Mouse (Mus musculus): Measurements from ENCODE around the gene Plekha7. TPM values are rescaled to one million over a fixed set of nuclear protein-coding genes. Genes with fewer than 3 reads are reported as not detected.
A peak's percentile ranks its signal among the peaks of the same experiment; 100 is the strongest.

Gene Plekha7
- polyA plus RNA-seq, 1 experiment from 2014 or later = 8.8 TPM

DNA sequence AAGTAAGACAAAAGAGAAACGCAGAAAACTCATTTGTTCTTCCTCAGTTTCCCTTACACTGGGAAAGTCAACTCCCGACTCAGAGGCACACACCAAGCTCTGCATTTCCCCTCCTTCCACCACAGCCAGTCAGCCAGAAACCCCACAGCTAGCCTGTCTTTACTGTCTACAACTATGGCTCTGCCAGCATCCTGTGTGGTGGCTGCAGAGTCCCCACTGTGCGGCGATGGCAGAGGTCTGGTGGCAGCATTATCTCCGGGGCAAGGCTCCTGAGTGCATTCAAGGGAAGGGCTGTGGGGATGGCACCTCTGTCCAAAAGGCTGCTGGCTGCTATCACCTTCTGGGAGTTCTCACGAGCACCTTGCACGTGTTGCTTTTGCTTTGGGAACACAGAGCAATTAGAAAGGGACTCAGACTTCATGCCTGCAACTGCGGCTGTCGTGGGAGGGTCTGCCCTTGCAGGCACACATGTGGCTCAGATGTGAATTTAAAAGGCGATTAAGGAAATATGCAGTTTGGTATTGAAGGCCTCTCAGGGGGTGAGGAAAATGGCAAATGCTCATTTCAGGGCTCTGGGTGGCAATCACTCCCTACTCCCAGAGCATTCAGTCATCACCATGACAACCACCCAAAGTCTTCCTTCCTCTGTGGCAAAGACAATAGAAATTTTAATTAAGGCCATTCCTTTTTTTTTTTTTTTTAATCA lies 98.1 kb downstream of the Plekha7 start:
- Histone ChIP-seq H3K27ac (ENCODE audit: low read depth, low read length) (peak overlapping the region; percentile 47), H3K9me3 (ENCODE audit: control insufficient read depth, low read length) (no peaks in the 10 kb centered on the region), H3K36me3 (ENCODE audit: control insufficient read depth, insufficient read depth, low read length) (no peaks in the 10 kb centered on the region), H3K4me3 (ENCODE audit: low read depth, low read length) (no peak overlapping the region), H3K9ac (ENCODE audit: low read depth, low read length) (no peak overlapping the region), H3K4me1 (replicated peaks; ENCODE audit: control insufficient read depth, insufficient read depth, low read length) (peaks cover 13% of the 10 kb centered on the region), H3K27me3 (ENCODE audit: control insufficient read depth, insufficient read depth, low read length) (no peaks in the 10 kb centered on the region), H3K4me2 (replicated peaks; ENCODE audit: low read depth, low read length) (no peak overlapping the region)
- WGBS = 19% methylated on average over 10 of the region's 10 CpGs
- DNase-seq (ENCODE audit: low spot score) (no peak), ATAC-seq (ENCODE audit: low FRiP score) (peak; percentile 52; the same call in 1 of the 2 replicates)

DNA sequence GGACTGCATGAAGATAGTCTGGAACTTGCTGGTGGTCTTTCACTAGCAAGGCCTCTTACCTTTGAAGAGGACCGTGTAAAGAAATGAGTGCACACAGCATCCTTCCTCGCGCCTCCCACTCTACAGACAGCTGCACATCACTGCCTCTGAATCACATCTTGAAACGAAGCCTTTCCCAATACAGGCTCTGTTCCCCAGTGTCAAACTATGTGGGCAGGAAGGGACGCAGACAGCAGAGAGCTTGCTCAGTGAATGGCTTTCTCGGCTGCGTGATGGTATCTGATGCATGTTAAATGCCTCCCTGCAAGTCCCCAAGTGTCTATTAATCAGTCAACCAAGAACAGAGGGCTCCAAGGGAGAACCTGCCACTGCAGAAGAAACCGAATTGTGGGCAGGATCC lies 99.3 kb downstream of the Plekha7 start:
- ATAC-seq (ENCODE audit: low FRiP score) (no peak), DNase-seq (ENCODE audit: low spot score) (no peak)
- H3K9me3 ChIP-seq (ENCODE audit: control insufficient read depth, low read length) = no peaks in the 10 kb centered on the region
- H3K4me3 ChIP-seq (ENCODE audit: low read depth, low read length) = no peak overlapping the region
- H3K4me2 ChIP-seq (replicated peaks; ENCODE audit: low read depth, low read length) = no peak overlapping the region
- WGBS = 53% methylated on average over 8 of the region's 8 CpGs
- H3K27ac ChIP-seq (ENCODE audit: low read depth, low read length) = no peak overlapping the region
- no peaks in the 10 kb centered on the region for H3K36me3 ChIP-seq (ENCODE audit: control insufficient read depth, insufficient read depth, low read length)
- peaks cover 13% of the 10 kb centered on the region for H3K4me1 ChIP-seq (replicated peaks; ENCODE audit: control insufficient read depth, insufficient read depth, low read length)
- no peak overlapping the region for H3K9ac ChIP-seq (ENCODE audit: low read depth, low read length)
- no peaks in the 10 kb centered on the region for H3K27me3 ChIP-seq (ENCODE audit: control insufficient read depth, insufficient read depth, low read length)

DNA sequence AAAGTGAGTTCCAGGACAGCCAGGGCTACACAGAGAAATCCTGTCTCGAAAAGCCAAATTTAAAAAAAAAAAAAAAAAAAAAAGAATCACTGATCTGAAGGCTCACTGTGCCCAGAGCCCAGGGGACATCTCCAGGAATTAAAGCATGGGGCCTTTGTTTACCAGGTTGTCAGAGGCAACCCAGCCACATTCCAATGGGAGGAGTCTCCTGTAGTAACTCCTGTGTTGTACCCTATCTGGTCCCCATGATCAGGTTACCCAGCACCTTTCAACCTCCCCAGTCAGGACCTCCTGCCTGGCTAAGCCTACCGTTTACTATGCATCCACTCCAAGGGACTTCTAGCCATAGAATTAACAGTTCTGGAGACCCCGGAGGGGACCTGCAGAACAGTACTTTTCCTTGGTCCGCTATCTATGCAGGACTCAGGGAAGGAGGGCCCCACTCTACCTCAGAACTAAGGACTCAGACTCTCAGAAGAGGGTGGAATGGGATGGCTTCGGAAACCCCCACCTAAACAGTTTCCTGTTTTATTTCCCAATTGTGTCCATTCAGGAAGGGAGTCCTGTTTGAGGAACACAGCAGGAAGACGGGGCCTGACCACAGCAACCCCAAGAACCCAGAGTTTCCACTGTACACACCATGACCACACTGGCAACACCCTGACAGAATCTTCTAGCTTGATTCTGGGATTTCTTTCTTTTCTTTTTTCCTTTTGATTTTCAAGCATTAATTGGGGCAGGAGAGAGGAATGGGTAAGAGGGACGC lies 101.2 kb downstream of the Plekha7 start:
- Histone ChIP-seq H3K4me1 (replicated peaks; ENCODE audit: control insufficient read depth, insufficient read depth, low read length) (peaks cover 13% of the 10 kb centered on the region), H3K4me3 (ENCODE audit: low read depth, low read length) (no peak overlapping the region), H3K9ac (ENCODE audit: low read depth, low read length) (no peak overlapping the region), H3K36me3 (ENCODE audit: control insufficient read depth, insufficient read depth, low read length) (no peaks in the 10 kb centered on the region), H3K4me2 (replicated peaks; ENCODE audit: low read depth, low read length) (no peak overlapping the region), H3K27me3 (ENCODE audit: control insufficient read depth, insufficient read depth, low read length) (no peaks in the 10 kb centered on the region), H3K9me3 (ENCODE audit: control insufficient read depth, low read length) (no peaks in the 10 kb centered on the region), H3K27ac (ENCODE audit: low read depth, low read length) (no peak overlapping the region)
- 53% methylated on average over 7 of the region's 7 CpGs for WGBS
- no peak for DNase-seq (ENCODE audit: low spot score)
- ATAC-seq (ENCODE audit: low FRiP score) = no peak

DNA sequence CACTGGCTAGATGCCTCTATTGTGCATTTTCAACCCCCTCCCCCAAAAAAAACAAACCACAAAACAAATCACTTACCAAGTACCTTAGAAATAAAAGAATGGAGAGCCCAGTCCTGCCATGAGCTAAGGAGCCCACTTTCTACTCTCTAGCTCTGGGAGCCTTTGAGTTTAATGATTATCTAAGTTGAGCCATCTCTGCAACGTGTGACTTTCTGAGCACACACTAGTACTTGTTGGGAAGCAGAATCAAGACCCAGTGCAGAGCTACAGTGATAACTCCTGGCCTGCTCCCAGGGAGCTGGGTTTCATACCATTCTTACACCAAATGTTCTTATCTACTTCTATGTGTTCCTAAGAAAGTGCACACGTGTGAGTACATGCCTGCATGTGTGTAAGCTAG lies 102.7 kb downstream of the Plekha7 start:
- ATAC-seq (ENCODE audit: low FRiP score) (no peak), DNase-seq (ENCODE audit: low spot score) (no peak)
- no peaks in the 10 kb centered on the region for H3K36me3 ChIP-seq (ENCODE audit: control insufficient read depth, insufficient read depth, low read length)
- no peak overlapping the region for H3K9ac ChIP-seq (ENCODE audit: low read depth, low read length)
- H3K4me1 ChIP-seq (replicated peaks; ENCODE audit: control insufficient read depth, insufficient read depth, low read length) = peaks cover 11% of the 10 kb centered on the region
- H3K27me3 ChIP-seq (ENCODE audit: control insufficient read depth, insufficient read depth, low read length) = no peaks in the 10 kb centered on the region
- H3K4me2 ChIP-seq (replicated peaks; ENCODE audit: low read depth, low read length) = no peak overlapping the region
- H3K27ac ChIP-seq (ENCODE audit: low read depth, low read length) = no peak overlapping the region
- H3K4me3 ChIP-seq (ENCODE audit: low read depth, low read length) = no peak overlapping the region
- 77% methylated on average over 2 of the region's 2 CpGs for WGBS
- no peaks in the 10 kb centered on the region for H3K9me3 ChIP-seq (ENCODE audit: control insufficient read depth, low read length)

DNA sequence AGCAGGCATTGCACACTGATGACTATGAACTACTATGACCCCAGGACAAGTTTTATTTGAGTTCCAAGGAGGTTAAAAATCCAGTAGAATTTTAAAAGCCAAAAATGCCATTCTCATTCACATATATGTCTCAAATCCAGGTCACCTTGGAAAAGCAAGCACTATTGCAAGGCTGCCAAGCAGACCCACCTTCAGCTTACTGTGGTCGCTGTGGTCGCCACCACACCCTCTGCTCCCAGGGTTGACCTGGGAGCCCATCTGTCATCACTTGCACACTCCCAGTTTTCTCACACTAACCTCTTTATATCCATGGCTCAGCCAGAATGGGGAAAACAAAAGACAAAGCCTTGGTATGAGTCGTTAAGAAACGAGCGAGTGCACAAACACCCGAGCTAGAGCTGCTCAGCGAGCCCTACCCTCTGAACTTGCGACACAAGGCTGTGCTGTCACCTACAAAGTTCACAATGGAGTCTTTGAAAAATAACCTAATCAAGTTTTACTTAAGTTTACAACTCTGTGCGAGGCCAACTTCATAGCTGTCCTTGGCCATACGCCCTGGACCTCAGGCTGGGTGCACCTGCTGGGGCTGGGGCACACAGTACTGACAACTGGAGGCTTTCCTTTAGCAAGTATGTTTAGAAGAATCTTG lies 106.0 kb downstream of the Plekha7 start:
- H3K9ac ChIP-seq (ENCODE audit: low read depth, low read length) = no peak overlapping the region
- no peaks in the 10 kb centered on the region for H3K27me3 ChIP-seq (ENCODE audit: control insufficient read depth, insufficient read depth, low read length)
- H3K36me3 ChIP-seq (ENCODE audit: control insufficient read depth, insufficient read depth, low read length) = no peaks in the 10 kb centered on the region
- WGBS = 75% methylated on average over 10 of the region's 10 CpGs
- no peak overlapping the region for H3K4me3 ChIP-seq (ENCODE audit: low read depth, low read length)
- ATAC-seq (ENCODE audit: low FRiP score) (no peak), DNase-seq (ENCODE audit: low spot score) (no peak)
- no peaks in the 10 kb centered on the region for H3K9me3 ChIP-seq (ENCODE audit: control insufficient read depth, low read length)
- no peak overlapping the region for H3K4me2 ChIP-seq (replicated peaks; ENCODE audit: low read depth, low read length)
- no peaks in the 10 kb centered on the region for H3K4me1 ChIP-seq (replicated peaks; ENCODE audit: control insufficient read depth, insufficient read depth, low read length)
- no peak overlapping the region for H3K27ac ChIP-seq (ENCODE audit: low read depth, low read length)

DNA sequence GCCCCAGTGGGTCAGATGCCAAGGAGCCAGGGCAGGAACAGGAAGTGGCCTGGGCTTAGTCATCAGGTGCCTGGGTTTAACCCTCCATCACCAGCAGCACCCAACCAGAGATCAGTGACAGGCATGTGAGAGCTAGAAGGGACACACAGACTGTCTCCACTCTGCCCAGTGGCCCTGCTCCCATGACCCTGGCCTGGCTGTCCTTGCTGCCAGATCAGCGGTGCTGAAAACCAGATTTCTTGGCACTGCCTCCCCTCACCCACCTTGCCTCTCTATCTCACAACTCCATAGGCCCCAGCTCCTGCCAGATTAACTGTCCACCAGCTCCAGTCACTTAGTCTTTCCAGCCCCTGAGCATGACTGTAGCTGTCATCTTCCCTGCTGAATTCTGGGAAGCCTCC lies 107.2 kb downstream of the Plekha7 start:
- H3K9me3 ChIP-seq (ENCODE audit: control insufficient read depth, low read length) = no peaks in the 10 kb centered on the region
- H3K27me3 ChIP-seq (ENCODE audit: control insufficient read depth, insufficient read depth, low read length) = no peaks in the 10 kb centered on the region
- H3K4me3 ChIP-seq (ENCODE audit: low read depth, low read length) = no peak overlapping the region
- DNase-seq (ENCODE audit: low spot score) (no peak), ATAC-seq (ENCODE audit: low FRiP score) (no peak)
- H3K9ac ChIP-seq (ENCODE audit: low read depth, low read length) = no peak overlapping the region
- H3K4me1 ChIP-seq (replicated peaks; ENCODE audit: control insufficient read depth, insufficient read depth, low read length) = no peaks in the 10 kb centered on the region
- 83% methylated on average over 1 of the region's 1 CpGs for WGBS
- H3K36me3 ChIP-seq (ENCODE audit: control insufficient read depth, insufficient read depth, low read length) = no peaks in the 10 kb centered on the region
- no peak overlapping the region for H3K27ac ChIP-seq (ENCODE audit: low read depth, low read length)
- H3K4me2 ChIP-seq (replicated peaks; ENCODE audit: low read depth, low read length) = no peak overlapping the region

DNA sequence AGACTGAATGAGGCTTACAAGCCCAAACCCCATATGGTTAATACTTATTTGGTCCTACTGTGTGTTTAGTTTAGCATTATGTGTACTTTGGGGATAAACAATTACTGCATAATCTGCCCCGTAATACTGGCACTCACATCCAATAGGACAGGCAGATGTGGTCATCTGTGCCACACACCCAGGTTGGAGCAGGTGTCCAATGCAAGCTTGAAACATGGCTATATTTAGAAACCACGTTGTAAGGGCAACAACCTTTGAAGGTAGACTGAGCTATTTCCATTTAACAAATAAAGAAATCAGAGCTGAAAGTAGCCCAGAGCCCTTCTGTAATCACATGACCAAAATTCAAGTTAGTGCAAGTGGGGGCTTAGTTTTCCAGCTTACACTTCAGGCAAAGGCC lies 107.6 kb downstream of the Plekha7 start:
- Histone ChIP-seq H3K9me3 (ENCODE audit: control insufficient read depth, low read length) (no peaks in the 10 kb centered on the region), H3K4me1 (replicated peaks; ENCODE audit: control insufficient read depth, insufficient read depth, low read length) (no peaks in the 10 kb centered on the region), H3K27me3 (ENCODE audit: control insufficient read depth, insufficient read depth, low read length) (no peaks in the 10 kb centered on the region), H3K36me3 (ENCODE audit: control insufficient read depth, insufficient read depth, low read length) (no peaks in the 10 kb centered on the region), H3K4me3 (ENCODE audit: low read depth, low read length) (no peak overlapping the region), H3K4me2 (replicated peaks; ENCODE audit: low read depth, low read length) (no peak overlapping the region), H3K9ac (ENCODE audit: low read depth, low read length) (no peak overlapping the region), H3K27ac (ENCODE audit: low read depth, low read length) (no peak overlapping the region)
- no peak for DNase-seq (ENCODE audit: low spot score)
- 87% methylated on average over 2 of the region's 2 CpGs for WGBS
- no peak for ATAC-seq (ENCODE audit: low FRiP score)

DNA sequence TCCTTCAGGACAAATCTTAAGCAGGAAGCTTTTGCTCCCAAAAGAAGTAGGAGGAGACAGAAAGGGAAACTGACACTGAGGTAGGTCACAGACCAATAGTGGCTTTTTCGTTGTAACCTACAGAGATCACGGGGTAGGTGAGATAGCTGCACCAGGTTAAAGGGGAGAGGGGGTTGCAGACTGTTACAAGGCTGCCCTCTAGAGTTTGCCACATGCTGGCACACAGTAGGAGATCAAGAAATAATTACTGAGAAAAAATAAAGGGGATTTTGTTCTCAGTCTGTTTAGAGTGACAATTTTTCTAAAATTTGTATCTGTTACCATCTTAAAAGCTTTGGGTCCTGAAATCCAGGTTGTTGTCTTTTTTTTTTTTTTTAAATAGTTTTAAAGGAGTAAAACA lies 109.3 kb downstream of the Plekha7 start:
- Histone ChIP-seq H3K27ac (ENCODE audit: low read depth, low read length) (no peak overlapping the region), H3K9ac (ENCODE audit: low read depth, low read length) (no peak overlapping the region), H3K9me3 (ENCODE audit: control insufficient read depth, low read length) (no peaks in the 10 kb centered on the region), H3K4me3 (ENCODE audit: low read depth, low read length) (no peak overlapping the region), H3K27me3 (ENCODE audit: control insufficient read depth, insufficient read depth, low read length) (no peaks in the 10 kb centered on the region), H3K4me2 (replicated peaks; ENCODE audit: low read depth, low read length) (no peak overlapping the region), H3K36me3 (ENCODE audit: control insufficient read depth, insufficient read depth, low read length) (no peaks in the 10 kb centered on the region), H3K4me1 (replicated peaks; ENCODE audit: control insufficient read depth, insufficient read depth, low read length) (no peaks in the 10 kb centered on the region)
- ATAC-seq (ENCODE audit: low FRiP score) (no peak), DNase-seq (ENCODE audit: low spot score) (no peak)
- 49% methylated on average over 2 of the region's 2 CpGs for WGBS
